Mouse (Mus musculus) cerebellum, postnatal 14 days (tissue): ENCODE measurements around the gene Pold4.
A peak's percentile ranks its signal among the peaks of the same experiment; 100 is the strongest.
"Not testable (repeated sequence)": the region's sequence is repeated elsewhere in the genome, so short reads cannot be mapped to it uniquely, and the experiment has no call there.

Experiments used
- DNase-seq, 2 experiments: peaks; one replicate each; pipeline ENCODE4 v3.0.0; 2021; ENCODE audit warnings: mixed read lengths in 2 of 2

Gene Pold4

DNA sequence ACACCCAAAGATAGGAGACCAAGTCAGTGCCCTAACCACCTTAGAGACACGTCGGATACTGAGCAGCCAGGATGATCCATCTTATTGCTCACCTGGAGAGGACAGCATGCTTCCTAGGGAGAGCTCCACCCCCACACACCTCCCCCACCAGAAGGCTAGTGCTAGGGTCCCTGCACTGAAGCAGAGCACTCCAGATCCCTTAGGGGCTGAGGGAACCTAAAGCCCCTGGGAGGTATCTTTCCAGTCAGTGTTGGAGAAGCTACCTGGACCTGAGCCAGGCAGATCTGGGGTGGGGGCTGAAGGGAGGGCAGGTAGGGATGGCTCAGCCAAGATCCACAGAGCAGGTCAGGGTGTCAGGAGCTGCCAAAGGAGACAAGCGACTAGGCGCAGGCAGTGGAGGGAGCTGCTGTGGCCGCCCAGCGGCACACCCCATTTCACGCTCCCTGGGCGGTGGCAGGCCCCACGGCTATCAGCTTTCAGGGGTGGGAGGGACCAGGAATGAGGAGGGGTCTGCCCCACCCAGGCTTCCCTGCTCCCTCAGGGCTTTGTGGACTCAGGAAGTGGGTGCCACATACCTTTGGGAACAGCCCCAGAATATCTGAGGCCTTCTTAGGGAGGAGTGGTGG is 2.1 kb upstream of the Pold4 start:
- peak in 1 of 2 experiments; percentile 34 for DNase-seq

DNA sequence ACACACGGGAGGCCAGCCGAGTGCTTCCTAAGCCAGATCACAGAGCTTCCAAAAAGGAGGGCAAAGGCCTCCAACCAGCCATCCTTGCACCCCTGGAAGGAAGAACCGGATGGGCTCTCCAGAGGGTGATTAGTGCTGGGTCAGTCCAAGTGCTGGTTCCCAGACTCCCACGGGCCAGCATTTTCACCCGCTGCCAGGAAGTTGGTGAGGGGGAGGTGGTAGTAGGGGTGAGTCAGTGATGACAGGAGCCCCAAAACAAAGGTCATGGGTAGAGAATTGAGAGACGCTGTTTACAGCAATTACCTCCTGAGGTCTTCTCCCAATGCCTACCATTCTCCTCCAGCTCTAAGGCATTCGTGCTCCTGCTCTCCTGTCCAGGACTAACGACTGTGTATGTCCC is 1.3 kb upstream of the Pold4 start:
- no peak for DNase-seq

DNA sequence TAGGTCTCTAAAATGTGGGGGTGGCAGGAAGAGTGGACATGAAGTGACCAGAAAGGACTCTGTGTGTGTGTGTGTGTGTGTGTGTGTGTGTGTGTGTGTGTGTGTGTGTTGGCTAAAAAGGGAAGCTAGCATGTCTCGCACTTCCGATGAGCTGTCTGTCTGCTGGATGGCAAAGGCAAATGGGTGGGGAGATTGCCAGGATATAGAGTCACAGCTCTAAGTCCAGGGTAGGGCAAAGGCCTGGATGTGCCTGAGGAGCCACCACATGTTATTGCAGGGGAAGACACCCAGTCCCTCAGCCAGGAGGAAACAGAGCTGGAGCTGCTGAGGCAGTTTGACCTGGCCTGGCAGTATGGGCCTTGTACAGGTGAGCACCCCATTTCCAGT is 480 bp downstream of the Pold4 start:
- DNase-seq: no peak

DNA sequence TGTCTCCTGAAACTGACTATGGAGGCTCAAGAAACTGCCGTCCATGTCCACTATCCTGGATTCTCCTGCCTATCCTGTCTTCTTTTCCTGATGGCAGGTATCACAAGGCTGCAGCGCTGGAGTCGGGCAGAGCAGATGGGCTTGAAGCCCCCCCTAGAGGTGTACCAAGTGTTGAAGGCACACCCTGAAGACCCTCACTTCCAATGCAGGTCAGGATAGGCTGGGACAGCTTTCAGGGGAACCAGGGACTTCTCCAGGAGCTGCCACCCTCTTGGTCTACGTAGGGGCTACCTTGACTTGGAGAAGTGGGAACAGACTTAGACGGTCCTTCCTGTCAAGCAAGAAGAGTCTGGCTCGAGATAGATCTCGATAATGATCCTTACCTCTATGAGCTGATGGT is 952 bp downstream of the Pold4 start:
- no peak for DNase-seq

DNA sequence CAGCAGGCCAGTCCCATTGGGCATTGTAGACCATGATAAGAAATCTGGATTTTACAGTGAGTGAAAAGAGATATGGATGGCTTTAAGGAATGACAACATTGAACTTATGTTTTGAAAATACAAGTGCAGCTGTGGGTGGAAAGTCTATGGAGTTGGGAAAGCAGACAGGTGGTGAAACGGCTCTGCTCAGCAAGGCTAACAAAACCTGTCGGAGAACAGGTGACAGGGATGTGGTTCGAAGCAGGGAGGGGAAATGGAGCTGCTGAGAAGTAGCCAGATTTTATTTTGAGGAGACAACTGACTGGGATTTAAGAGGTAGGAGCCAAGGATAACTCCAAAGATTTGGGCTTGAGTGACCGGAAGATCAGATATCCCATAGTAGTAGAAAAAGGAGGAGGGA is 2.8 kb downstream of the Pold4 start:
- no peak for DNase-seq

DNA sequence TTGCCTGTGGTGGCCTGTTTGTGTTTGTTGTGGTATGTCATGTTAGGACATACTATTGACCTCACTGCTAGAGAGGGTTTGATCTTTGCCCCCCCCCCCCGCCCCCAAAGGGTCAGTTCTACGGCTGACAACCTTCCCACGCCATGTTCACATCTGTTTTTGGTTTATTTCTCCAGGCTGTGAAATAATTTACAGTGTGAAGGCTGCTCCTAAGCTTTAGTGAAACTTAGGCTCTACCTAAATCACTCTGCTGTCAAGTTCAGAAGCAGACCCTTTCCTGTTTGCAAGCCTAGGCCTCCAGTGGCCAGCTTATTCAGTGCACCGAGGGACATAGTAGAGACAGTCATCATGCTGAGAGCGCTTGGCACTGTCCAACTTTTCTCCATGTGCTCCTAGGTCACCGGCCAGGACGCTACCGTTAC is 8.6 kb downstream of the Pold4 start:
- no peak for DNase-seq

DNA sequence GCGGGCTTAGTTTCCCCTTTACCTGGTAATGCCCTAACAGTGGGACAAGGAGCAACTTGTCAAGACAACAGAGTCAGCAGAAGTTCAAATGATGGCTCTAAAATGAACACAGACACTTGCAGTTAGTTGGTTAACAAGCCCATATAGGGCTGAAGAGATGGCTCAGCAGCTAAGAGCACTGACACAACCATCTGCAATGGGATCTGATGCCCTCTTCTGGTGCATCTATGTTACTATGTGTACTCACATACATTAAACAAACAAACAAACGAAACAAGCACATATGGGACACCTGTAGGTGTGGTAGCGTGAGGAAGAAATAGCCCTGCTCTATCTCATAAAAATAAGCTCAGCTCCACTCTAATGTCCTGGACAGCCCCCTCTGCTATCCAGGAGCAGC is 10.7 kb downstream of the Pold4 start:
- no peak for DNase-seq

DNA sequence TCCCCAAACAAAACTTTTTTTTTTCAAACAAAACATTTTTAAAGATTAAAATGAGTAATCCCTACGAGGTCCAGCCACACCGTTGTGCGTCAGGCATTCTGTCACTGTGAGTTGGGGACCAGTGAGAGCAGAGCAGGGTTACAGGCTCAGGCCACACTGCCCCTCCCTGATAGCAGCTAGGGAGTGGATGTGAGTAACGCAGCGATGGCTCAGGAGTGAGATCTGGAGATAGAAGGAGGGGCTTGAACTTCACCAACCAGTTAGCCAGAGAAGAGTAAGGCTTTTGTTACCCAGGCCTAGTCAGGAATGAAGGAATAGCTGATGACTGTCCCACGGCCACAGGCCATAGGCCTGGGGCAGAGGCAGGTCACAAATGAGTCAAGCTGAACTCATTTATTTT is 13.1 kb downstream of the Pold4 start:
- DNase-seq: no peak

DNA sequence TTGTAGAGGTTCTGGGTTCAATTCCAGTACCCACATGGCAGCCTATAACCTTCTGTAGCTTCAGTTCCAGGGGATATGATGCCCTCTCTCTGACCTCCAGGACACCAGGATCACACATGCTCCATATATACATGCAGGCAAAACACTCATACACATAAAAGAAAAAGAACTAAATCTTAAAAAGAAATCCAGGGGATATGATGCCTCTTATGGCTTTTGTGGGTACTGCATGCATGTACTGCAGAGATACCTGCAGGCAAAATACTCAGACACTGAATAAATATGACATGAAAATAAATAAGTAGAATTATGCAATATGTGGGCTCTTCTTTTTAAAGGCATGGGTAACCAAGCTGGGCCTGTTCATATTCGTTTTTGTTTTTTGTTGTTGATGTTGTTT is 15.3 kb downstream of the Pold4 start:
- no peak for DNase-seq

DNA sequence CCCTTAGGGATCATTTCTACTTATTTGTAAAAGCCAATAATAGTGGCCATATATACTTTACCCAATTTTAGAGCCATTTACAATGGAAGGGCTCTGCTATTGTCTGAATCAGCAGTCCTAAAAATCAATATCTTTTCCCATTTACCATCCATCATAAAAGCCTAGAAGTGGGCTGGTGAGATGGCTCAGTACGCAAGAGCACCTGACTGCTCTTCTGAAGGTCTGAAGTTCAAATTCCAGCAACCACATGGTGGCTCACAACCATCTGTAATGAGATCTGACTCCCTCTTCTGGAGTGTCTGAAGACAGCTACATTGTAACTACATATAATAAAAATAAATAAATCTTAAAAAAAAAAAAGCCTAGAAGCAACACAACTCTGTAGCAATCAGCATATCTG is 17.0 kb downstream of the Pold4 start:
- not testable (repeated sequence) for DNase-seq

DNA sequence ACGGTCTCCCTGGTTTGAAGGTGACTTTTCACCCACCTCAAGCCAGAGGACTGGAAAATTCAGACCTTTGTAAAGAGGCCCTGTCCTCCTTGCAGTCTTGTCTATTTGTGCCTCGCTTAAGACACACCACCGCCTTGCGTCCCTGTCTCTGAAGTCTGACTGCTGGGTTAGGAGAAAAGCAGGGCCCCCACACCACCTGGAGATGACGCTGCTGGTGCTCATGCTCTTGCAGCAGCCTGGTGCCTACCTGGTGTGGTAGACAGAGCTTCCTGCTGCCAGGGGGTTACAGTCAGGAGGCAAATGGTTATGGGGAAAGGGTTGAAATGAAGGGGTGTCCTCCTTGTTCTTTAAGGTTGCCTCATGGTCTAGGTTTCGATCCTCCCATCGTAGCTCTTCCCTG is 22.5 kb downstream of the Pold4 start:
- DNase-seq: no peak

DNA sequence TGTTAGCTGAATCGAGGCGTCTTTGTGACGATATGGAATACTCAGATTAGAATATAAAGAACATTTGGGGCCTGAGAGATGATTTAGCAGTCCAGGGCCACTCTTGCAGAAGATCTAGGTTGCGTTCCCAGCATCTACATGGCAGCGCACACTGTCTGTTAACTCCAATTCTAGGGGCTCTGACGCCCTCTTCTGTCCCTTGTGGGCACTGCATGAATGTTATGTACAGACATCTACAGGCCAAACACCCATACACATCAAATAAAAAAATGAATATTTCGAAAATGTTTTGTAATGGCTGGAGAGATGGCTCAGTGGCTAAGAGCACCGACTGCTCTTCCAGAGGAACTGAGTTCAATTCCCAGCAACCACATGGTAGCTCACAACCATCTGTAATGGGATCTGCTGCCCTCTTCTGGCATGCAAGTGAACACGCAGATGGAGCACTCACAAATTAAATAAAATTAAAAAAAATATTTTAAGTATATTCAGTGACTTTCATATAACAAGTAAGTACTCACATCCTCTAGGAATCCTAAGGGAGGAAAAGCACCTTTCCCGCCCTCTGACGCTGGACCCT is 24.0 kb downstream of the Pold4 start:
- peak in 1 of 2 experiments; percentile 41 for DNase-seq

DNA sequence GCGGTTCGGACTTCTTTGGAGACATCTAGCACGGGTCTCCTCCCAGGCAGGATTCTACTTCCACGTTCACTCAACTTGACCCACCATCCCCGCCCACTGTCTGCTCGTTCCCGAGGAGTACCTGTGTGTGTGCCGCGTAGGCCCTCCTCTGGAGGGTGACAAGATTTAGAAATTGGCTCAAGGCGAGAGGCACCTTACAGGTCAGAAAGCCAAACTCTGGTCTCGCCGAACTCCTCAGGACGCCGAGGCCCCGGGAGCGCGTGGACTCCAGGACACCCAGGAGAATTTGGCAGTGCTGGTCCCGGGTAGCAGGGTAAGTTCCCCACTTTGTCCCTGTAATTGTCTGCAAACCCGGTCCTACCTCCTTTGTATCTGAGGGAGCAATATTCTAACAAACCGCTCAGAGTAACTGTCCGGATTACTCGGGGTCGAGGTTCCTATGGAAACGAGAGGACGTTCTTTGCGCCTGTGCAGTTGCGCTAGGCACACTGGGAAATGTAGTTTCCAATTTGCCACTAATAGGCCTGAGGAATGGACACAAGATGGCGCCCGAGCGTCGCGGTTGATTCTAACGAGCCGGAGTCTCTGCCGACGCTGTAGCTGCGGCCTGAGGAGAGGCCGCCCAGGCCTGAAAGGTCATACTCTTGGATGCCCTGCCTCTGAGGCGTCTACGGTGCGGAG is 25.7 kb downstream of the Pold4 start:
- DNase-seq: peak; percentile 97 to 98

DNA sequence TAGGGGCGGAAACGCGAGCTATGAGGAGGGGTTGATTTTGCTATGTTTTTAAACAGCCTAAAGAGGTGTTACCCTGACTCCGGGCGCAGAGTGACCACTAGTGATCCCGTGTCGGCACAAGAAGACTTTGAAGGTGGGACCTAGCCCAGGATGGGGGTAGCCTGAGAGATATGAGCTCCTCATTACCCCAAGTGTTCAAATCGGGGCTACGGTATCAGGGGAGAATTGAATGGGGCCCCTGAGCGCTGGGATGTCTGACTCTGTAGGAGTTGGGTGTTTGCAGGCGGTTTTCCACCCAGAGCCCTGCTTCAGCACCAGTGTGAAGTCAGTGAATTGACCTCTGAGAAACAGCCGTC is 26.2 kb downstream of the Pold4 start:
- DNase-seq: no peak

DNA sequence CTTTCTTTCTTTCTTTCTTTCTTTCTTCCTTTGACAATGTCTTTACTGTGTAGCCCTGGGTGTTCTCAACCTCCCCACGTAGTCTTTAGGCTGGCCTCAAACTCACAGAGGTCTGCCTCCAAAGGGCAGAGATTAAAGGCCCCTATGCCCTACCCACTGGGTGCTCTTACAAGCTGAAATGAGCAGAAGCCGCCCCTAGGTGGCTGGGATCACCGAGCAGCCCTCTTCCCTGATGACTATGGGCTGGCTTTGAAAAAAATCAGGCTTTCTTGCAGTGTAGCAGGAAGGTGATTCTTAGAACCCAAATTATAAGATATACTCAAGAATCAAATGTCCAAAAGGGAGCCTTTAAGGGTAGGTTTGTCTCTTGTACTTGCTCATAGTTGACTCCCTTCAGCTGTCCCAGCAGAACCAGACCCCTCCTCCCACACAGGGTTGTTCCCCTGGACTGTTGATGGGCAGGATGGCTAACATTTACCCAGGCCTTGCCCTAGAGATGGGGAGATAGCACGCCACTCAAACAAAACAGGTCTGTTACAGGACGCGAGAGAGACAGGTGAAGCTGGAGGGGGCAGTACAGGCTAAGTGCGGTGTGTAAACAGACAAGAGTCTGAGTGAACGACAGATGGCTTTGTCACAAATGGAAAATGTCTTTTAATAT is 29.5 kb downstream of the Pold4 start:
- DNase-seq: peak in 1 of 2 experiments; percentile 44

DNA sequence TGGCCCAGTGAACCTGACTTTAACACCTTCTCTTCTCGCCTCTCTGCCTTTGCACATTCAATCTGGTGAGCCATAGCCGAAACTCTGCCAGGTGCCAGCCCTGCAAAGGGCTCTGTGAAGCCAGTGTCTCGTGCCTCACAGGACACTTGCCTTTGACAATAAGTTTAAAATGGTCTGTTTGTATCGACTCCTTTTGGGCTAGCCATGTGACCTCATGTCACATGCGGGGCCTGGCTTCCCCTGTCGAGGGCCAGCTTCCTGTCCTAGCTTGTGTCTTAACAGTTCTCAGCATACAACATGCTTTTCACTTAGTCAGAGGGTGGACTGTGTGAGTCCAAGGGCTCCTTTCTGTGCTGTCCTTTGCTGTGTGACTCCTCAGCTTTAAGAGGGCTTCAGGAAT is 31.1 kb downstream of the Pold4 start:
- peak in 1 of 2 experiments; percentile 31 for DNase-seq

DNA sequence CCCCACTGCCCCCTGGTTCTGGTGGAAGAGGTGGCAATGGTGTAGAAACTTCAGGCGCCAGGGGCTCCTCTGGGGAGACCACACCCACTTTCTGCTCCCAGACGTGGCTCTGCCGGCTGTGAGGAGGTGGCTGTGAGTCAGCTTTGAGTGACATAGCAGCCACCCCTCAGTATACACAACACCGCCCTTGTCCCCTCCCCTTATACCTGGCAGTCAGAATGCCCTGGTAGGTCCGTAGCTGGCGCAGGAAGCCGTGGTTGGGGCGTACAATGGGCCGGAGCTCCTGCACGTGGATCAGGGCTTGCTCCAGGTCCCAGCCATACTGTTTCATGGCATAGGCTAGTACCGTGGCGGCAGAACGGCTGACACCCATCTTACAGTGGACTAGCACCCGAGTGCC is 32.0 kb downstream of the Pold4 start:
- no peak for DNase-seq

DNA sequence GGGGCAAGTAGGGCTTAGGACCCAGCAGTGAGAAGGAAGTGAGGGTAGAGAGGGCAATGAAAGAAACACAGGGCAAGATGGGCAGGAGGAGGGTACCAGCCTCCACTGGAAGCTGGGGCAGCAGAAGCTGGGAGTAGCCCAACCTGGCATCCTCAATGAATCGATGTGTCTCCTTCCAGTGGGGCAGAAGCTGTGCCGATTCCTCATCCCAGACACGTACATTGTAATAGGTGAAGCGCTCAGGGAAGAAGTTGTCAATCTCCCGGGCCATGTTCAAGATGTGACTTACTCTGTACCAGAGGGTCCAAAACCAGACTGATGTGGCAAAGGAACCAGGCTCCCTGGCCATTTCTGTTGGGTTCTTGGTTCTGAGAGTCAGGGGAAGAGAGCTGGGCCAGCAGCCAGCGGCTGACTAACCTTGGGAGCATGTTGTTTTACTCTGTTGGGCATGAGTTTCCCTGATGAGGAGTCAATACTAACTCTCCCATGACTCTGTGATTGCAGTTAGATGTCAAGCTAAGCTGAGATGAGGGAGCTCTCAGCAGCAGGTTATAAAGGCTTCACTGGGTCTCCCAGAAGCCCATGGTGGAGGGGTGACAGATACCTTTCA is 32.6 kb downstream of the Pold4 start:
- no peak for DNase-seq

DNA sequence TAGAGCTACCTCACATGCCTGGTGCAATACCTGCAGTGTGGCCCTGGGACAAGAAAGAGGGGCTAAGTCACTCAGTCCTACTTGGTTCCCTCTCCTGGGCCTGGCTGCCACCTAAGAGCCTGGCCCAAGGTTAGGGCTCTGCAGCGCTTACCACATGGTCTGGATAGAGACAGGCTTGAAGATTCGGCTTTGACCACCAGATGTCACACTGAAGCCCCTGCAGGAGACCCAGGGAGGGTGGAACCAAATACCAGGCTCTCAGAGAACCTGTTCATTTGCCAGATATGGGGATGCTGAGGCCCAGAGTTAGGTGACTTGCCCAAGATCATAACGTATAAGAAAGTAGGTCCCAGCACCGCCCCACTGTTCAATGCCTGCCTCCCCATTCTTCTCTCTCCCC is 34.3 kb downstream of the Pold4 start:
- peak in 1 of 2 experiments; percentile 45 for DNase-seq

DNA sequence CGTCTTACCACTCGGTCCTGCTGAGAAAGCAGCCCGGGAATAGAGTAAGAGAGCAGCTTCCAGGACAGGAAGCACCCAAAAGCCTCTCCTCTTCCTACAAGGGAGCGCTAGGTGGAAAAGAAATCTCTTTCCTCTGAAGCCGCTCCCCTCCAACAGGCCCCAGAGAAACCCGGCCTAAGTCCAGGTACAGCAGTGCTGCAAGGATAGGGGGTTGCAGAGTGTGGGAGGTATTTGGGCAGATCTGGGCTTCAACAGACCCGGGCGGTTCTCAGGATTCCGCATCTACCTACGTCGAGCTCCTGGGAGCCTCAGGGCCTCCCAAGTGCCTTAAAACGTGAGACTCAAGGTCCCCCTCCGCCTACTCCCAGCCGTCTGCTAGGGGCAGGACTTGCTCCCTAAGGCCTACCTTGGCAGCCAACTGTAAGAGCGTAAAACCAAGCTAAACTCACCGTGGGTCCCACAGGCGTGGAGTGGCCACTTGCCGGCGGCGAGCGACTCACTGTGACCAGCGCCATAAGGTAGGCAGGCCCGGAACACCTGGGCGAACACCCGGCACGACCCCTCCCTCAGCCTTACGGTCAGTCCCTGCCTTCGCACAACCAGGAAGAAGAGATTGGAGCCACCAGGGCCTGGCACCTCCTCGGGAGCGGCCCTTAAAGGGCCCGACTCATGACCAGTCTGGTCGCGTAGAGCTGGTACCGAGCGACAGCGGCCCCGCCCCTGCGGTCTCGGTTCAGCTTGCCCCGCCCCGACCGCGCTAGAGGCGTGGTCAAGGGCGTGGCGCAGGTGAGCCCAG is 37.1 kb downstream of the Pold4 start, which contains the start of gene Ssh3:
TSS of gene Ssh3 (minus strand) at position 615 of the 796 bp plus-strand sequence.
- peak; percentile 74 to 81 for DNase-seq

DNA sequence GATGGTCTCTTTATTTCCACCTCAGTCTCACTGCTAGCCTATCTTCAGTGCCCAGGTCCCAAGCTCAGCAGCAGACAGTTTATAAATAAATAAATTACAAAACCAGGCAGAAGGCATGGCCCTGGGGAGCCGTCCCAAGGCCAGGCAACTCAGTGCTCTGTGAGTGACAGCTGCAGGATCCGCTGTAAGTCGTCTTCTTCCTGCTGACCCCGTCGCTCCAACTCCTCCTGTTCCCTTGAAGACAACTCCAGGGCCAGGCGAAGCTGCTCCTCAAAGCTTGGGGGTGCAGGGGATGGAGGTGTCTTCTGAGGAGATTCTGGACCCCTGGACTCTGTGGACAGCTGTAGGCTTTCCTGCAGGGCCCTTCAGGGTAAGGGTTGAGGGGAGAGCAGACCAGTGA is 38.5 kb downstream of the Pold4 start:
- DNase-seq: no peak

DNA sequence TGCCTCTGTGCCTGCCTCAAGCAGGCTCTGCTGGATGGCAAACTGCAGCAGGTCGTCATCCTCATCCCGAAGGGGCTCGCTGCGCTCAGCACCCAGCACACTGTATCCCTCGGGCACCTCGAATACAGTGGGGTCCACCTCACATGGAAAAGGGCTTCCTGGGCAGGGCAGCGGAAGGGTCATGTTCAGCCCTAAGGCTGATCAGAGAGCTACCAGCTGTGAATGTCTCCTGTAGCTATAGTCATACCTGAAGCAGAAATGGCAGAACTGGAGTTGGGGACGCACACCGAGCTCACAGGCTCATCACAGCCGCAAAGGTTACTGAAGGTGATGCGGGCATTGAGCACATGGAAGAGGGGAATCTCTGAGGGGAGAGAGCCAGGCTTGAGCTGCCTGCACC is 39.3 kb downstream of the Pold4 start:
- DNase-seq: no peak

DNA sequence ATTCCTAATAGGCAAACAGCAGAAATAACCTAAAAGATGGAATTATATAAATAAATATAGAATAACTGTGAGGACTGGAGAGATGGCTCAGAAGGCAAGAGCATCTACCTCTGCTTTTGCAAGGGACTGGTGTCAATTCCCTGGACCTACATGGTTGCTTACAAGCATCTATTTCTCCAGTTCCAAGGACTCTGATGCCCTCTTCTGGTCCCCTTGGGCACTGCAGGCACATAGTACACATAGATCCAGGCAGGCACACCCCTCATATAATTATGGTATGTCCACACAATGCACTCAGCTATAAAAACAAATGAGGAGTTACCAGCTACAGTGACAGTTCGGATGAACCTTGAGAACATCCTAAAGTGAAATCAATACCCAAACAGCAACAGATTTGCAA is 47.8 kb downstream of the Pold4 start:
- peak in 1 of 2 experiments; percentile 65 for DNase-seq
